Mouse (Mus musculus): Measurements from ENCODE around the gene Trim10.
A peak's percentile ranks its signal among the peaks of the same experiment; 100 is the strongest.

Gene Trim10

DNA sequence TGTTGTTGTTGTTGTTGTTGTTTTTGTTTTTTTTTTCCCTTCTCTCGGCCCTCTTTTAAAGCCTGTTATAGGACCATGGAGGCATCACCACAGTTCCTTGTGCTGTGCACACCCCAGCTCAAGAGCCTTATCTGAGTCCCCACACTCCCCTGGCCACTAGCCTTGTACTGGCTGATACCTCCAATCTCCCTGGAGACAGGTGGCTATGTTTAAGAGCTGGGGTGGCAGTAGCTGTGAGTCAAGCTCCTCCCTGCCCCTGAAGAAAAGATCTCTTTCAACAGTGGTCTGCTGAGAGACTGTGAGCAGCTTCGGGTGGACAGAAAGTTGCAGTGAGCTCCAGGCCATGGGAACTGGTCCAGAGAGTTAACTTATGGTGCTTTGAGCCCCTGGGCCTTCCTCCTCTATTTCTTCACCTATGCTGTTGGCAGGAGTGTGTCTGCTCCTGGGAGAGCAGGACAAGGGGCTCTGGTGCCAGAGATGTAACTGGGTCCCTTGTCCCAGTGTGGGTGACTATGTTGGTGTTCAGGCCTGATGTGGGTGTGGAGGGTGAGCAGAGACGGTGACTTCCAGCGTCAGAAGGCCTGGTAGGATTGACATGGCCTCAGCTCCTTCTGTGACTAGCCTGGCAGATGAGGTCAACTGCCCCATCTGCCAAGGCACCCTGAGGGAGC lies at the start of gene Trim10:
Gene Trim10 (plus strand): TSS at position 291 of the 671 bp plus-strand sequence.
- DNase-seq (ENCODE audit: low spot score), result no peak

DNA sequence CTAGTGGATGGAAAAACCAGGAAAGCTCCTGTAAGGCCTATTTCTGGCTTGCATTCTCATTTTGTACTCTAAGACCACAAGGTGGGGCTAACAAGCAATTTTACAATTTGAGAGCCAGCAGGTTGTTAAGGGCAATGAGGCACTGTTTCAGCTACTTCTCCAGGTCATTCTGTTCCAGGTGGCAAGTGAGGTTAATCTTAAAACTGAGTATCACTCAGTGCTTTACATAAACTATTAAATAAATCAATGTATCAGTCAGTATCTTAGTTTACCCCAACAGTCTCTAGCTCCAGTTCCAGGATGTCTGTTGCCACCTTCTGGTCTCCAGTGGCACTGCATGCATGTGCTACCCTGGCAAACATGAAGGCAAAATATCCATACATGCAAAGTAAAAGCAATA lies 45.4 kb upstream of the Trim10 start:
- DNase-seq (ENCODE audit: low spot score), result no peak

DNA sequence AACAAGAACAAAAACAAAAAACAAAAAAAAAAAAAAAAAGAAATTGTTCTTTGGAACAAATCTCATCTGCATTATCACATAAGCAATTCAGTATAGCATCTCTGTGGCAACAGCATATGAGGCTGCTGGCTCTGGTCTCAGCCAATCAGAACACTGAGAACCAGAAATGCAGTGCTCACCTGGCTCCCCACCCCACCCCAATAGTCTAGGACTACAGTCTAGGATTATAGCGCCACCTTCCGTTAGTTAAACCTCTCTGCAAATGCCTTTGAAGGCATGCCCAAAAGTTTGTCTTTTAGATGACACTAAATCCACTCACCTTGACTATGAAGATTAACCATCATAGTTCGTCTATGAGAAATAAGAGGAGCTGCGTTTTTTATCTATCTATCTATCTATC lies 43.8 kb upstream of the Trim10 start:
- no peak for DNase-seq (ENCODE audit: low spot score)

DNA sequence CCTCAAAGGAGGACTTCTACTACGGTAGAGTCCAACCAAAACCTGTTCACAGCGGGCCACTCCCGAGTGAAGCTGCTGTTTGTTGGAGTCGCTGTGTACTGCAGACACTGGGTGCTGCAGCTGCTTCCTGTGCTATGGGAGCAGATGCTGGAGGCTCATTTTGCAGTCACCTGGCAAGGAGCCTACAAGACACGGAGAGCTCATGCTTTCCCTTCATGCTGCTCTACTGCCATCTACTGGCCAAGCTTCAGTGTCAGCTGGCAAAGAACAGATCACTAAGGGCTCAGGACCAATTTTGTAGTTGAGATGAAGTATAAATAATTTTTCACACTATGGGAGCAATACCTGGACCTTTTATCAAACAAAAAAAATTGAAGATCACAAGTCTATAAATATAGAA lies 43.4 kb upstream of the Trim10 start:
- peak; percentile 75 for DNase-seq (ENCODE audit: low spot score)

DNA sequence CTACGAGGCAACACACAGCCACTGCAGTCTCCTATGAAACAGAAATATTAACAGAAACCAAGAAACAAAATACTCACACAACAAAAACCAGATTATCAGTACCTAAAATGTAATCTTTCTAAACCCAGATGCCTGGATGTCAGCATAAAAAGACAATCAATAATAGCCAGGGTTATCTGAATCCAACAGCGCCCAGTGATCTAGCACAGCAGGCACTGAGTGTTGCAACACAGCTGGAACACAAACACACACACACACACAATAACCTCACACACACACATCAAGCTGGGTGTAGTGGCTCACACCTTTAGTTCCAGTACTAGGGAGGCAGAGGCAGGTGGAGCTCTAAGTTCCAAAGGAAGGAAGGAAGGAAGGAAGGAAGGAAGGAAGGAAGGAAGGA lies 40.9 kb upstream of the Trim10 start:
- no peak for DNase-seq (ENCODE audit: low spot score)

DNA sequence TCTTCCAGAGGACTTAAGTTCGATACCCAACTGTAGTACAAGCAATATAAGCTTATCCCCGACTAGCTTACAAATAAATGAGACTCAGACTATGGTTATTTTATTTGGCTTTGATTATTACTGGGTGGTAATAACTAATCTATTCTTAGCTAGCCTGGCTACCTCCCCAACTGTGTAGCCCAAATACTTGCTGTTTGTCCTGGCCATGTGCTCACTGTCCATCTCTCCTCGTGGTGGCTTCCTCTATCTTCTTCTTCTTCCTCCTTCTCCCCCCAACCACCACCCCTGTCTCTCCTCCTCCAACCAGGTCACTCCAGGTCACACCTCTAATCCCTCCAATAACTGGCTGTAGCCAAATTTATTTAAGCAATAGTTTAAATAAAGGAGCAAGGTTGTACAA lies 38.9 kb upstream of the Trim10 start:
- no peak for DNase-seq (ENCODE audit: low spot score)

DNA sequence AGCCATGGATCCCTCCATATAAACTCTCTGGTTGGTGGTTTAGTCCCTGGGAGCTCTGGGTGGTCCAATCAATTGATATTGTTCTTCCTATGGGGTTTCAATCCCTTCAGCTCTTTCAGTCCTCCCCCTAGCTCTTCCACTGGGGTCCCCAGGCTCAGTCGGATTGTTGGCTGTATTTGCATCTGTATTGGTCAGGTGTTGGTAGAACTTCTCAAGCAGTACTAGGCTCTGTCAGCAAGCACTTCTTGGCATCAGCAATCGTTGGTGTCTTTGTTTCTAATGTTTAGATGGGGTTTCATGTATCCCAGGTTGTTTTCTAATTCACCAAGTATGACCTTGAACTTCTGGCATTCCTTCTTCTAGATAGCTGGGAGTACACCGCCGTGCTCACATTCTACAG lies 36.7 kb upstream of the Trim10 start:
- no peak for DNase-seq (ENCODE audit: low spot score)

DNA sequence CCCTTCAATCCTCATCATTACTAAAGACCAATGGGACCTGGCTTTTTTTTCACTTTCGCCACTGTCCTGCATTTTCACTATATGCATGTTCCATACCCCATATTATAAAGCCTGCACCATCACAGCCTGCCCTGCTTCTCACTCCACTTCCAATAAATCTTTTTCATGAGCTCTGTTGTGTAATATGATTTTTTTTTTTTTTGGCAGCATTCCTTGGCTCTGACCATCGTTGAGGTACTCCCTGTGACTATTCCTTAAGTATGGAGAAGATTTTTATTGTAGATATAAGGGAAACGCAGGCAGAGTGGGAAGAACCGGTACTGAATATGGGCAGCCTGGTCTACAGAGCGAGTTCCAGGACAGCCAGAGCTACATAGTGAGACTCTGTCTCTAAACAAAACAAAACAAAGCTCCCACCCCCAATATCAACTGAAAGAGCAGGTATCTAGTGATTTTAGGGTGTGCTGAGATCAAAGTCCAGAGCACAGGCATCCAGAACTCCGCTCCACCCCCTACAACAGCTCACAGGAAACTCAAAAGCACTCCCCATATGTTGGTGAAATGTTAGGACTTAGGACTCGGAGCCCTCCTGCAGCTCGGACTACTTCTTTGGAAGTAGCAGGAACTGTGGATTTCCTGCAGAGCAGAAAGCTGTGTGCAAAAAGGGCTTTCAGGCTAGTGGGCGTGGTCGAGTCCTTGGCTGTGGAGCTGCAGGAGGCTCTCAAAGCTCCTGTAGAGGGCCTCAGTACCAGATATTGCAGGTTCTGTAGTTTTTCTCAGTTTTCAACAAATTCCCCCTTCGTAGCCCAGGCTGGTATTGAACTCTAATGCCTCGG lies 33.6 kb upstream of the Trim10 start:
- DNase-seq (ENCODE audit: low spot score), result peak; percentile 56

DNA sequence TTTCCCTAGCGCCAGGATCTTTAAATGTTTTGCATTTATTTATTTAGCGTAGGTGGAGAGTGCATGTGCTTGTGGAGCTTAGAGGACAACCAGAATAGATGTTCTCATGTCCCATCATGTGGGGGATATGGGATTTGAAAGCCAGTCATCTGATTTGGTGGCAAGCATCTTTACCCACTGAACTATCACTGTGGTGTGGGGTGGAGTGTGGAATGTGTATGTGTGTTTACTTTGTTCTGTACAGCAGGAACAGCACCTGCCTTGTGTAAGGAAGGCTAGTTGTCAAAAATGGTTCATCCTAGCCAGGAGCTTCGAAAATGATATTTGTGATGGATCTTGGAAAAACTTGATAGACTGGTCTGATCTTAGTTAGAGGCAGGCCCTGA lies 33.0 kb upstream of the Trim10 start:
- DNase-seq (ENCODE audit: low spot score), result no peak

DNA sequence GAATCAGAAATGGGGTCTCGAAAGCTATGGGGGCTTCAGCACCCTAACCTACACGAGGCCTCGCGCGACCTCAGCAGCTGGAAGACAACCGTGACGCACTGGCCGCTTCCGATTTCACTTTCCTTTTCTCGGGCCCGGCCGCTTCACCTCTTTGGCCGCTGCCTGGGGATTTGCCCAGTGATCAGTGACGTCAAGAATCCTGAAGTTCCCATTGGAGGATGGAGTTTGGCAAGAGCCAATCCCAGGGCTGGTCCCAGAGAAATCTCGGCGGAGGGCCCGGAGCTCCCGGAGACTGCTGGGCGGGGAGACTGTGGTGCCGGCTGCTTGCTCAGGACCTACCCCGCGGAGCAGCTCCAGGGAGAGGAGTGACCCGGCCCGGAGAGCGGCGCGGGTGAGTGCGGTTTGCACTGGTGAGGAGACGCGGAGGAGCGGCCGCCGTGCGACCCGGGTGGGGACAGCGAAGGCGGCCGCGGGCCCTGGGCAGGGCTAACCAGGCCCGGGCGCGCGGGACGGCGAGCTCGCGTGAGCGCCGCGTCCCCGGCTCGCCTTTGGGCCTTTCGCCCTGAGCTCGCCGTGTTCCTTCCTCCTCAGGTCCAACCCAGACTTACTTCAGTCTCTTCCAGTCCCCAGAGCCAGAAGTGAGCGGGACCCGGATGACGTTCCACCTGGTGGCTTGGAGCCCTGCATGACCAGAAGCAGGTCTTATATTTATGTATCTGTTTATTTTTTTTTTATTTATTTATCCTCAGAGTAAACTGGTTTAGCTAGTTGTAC lies 32.3 kb upstream of the Trim10 start, which contains the start of gene Trim26:
Gene Trim26 (plus strand): TSS at position 261 of the 774 bp plus-strand sequence.
- peak; percentile 96 for DNase-seq (ENCODE audit: low spot score)

DNA sequence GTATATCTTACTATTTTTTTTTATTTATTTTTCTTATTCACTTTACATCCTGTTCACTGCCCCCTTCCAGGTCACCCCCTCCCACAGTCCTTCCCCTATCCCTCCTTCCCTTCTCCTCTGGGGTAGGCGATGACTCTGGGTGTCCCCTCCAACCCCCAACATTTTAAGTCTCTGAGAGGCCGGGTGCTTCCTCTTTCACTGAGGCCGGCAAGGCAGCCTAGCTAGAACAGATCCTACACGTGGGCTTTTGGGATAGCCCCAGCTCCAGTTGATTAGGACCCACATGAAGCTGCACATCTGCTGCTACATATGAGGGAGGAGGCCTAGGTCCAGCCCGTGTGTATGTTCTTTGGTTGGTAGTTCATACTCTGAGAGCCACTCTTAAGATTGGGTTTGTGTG lies 30.4 kb upstream of the Trim10 start:
- DNase-seq (ENCODE audit: low spot score), result no peak

DNA sequence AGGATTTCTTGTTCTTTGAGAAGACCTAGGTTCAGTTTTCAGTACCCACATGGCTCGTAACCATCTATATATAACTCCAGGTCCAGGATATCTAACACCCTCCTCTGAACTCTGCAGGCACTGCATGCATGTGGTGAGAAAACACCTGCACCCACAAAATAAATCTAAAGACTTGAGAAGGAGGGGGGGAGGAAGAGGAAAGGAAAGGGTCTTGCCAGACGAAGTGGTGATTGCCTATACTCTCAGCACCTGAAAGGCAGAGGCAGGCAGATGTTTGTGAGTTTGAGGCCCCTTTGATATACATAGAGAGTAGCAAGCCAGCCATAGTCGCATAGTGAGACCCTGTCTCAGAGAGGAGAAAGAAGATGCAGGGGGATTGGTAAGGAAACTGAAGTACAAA lies 29.4 kb upstream of the Trim10 start:
- DNase-seq (ENCODE audit: low spot score), result no peak

DNA sequence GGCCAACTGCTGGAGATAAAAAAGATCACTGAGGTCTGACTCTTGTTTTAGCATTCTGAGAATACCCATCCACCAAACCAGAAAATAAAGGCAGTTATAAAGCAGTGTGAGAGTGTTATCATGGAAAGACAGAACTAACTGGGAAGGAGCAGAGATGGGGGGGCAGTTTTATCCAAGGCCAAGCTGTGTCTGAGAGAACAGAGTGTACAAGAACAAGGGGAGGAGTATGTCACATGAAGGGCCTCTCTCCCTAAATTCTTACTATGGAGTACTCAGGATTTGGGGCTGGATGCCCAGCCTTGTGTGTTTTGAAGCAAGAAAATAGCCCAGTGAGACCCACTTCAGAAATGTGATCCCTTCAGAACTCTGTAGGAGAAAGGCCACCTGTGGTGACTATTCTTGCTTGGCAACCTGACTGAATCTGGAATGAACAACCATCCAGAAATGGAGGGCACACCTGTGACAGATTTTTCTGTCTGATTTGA lies 28.4 kb upstream of the Trim10 start:
- DNase-seq (ENCODE audit: low spot score), result peak; percentile 65

DNA sequence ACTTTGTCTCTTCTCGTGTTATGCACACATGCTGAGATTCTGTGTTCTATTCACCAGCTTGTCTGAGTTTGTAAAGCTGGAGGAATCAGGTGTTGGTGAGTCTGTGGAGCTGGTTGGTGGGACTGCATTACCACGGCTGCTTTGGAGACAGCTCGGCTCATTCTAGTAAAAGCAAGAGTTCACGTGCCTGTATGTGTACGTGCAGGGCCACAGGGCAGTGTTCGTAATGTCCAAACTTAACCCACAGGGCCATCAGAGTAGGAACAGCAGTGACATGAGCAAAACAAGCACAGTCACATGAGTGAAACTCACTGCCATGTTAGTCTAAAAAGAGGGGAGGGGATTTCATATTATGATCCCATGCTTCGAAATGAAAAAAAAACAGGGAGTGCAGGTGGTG lies 25.7 kb upstream of the Trim10 start:
- no peak for DNase-seq (ENCODE audit: low spot score)

DNA sequence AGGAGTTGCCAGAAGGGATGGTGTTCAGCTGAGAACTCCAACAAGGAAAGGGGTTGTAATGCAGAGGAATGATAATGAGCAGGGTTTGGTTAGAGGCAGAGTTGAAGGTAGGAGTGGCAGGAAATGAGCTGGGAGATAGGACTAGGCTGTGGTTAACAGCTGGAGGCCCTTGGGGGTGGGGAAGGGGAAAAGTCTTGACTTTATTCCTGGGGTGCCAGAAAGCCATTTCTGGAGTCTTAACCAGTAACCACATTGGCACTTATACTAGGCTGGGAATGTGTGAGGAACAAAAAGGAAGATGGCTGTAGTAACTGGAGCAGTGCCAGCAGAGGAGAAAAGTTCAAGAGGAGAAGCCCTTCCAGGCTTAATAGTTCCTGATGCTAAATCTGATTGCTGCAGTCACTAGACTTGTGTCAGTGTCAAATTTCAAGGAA lies 25.1 kb upstream of the Trim10 start:
- no peak for DNase-seq (ENCODE audit: low spot score)

DNA sequence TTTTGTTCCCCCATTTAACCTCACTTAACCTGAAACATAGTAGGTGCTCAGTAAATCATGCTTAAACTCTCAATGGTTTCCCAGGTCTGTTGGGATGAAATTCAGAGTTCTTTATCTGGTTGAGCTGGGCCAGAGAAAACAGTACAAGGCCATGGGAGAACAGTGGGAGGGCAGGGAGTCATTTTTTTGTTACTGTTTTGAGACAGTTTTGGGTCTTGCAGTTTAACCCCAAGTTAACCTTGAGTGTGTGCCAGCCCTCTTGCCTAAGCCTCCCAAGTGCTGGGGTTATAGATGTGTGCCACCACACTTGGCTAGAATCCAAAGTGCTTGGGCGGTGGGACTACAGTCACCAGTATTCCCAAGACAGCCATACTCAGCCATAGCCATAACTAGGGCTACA lies 24.6 kb upstream of the Trim10 start:
- peak; percentile 70 for DNase-seq (ENCODE audit: low spot score)

DNA sequence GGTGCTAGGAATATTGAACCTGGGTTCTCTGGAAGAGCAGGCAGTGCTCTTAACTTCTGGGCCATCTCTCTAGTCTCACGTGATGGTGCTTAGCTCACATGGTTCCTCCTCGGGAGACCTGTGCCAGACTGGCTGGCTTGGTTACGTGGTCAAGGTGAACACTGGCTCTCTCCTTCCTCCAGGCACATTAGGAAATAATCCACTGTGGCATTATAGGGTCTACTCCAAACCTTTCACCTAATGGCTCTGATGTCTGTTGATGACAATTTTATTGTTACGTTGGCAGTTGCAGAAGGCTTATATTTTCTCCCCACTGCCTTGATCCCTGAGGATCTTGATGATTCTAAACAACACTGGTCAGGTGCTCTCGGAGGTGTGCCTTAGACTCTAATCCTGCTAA lies 20.5 kb upstream of the Trim10 start:
- DNase-seq (ENCODE audit: low spot score), result no peak

DNA sequence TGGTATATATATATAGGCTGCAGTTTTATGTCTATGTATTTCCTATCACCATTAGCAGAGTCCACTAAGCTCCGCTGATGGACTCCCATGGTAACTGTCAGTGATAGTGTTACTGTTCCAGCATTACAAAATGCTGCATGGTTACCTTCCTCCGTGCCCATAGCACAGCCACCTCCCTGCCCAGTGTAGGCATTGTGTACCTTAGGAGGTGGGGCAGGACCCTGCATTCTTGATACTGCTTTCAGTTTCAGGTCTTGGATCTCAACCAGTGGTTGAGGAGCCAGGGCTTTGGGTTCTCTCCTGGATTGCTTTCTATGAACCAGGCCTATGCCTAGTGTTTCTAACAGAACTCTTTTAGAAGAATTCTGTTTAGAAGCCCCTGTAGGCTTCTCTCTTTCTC lies 19.4 kb upstream of the Trim10 start:
- DNase-seq (ENCODE audit: low spot score), result no peak

DNA sequence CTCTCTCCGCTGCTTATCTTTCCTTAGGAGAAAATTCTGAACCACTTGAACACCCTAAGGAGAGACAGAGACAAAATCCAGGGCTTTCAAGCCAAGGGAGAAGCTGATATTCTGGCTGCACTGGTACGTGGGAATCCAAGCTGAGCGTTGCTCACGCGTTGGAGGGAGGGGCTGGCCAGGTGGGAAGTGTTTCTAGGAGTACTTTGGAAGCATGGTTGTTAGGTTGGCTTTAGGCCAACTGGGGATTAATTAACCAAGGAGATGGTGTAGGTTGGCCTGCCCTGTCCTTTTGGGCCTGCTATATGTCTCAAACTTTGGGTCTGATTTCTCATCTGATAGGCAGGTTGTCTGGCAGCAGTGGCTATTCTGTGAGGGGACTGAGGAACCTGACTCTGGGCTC lies 18.2 kb upstream of the Trim10 start:
- no peak for DNase-seq (ENCODE audit: low spot score)

DNA sequence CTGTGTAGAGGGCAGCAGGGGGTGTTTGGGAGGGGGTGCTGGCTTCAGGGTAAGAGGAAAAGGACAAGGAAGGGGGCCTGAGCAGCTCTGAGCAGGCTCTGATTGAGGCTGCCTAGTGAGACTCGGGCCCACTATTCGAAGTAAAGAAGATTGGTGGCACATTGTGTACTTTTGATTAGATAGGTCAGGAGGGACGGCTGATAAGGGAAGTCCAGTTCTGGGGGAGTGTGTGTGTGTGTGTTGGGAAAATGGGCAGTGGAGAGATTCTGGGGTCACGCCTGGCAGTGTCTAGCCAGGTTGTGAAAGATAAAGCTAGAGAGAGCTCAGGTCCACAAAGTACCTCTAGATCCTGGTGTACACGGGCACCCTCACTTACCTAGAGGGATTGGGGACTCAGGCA lies 17.7 kb upstream of the Trim10 start:
- no peak for DNase-seq (ENCODE audit: low spot score)

DNA sequence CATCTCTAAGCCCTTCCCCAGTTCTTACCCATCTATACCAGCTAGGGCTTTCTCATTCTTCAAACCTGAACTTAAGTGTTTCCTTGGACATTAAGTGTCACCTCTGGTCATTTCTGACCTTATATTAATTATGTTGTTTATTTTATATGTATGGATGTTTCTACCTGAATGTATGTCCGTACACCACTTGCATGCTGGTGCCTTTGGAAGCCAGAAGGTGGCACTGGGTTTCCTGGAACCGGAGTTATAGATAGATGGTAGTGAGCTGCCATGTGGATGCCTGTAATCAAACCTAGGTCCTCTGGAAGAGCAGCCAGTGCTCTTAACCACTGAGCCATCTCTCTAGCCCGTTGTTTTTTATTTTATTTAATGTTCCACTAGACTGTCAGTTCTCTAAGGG lies 13.9 kb upstream of the Trim10 start:
- DNase-seq (ENCODE audit: low spot score), result no peak

DNA sequence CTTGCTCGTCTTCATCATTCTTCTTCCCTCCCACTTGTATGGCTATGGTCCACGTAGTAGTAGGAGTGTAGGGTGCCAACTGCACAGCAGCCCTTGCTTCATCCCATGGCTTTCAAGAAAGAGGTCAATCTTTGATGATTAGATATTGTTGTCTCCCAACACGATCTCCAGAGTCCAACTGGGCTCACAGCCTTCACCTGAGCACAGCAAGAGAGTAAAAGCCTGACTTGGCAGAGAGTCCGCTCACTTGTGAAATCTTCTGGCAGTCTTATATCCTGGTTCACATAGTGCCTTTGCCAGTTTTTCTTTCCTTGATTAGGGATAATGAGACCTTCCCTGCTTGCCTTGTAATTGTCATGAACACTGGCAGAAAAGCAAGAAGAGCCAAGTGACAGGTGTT lies 13.1 kb upstream of the Trim10 start:
- no peak for DNase-seq (ENCODE audit: low spot score)

DNA sequence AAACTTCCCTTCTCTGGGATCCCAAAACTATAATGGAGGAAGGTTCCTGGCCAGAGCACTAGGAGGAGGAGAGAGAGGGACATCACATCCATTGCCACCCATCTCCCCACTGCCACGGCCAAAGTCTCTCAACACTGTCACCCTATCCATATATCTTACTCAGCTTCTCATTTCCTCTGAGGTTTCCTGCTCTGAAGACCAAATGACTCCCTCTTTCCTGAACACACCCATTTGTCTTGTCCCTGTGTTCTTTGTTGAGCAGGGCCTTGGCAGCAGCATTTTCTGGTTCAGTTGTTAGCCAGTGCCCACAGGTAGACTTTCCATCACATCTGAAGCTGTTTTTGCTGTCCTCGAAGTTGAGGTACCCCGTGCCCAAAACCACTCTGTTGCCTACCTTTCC lies 11.2 kb upstream of the Trim10 start:
- no peak for DNase-seq (ENCODE audit: low spot score)
